Mouse (Mus musculus) cerebellum, adult 11 months (tissue): Measurements from ENCODE around the gene Zfp677.
"Not testable (repeated sequence)": the region's sequence is repeated elsewhere in the genome, so short reads cannot be mapped to it uniquely, and the experiment has no call there.

Experiments
- DNase-seq: peaks from one replicate; pipeline ENCODE4 v3.0.0; 2022

Gene Zfp677

GRCm38 (mm10) chr17:21383391-21384056 is at the start of gene Zfp677:
Zfp677 (plus strand) TSS chr17:21383748.
- peak; percentile 24 for DNase-seq

- not testable (repeated sequence) for DNase-seq
Measured at GRCm38 (mm10) chr17:21368018-21368417, 15.5 kb upstream of the Zfp677 start.

GRCm38 (mm10) chr17:21369925-21370719 is 13.4 kb upstream of the Zfp677 start:
- DNase-seq, result no peak

- no peak for DNase-seq
Measured at GRCm38 (mm10) chr17:21375311-21375710, 8.2 kb upstream of the Zfp677 start.

- no peak for DNase-seq
Measured at GRCm38 (mm10) chr17:21384057-21384411, 486 bp downstream of the Zfp677 start.

GRCm38 (mm10) chr17:21422664-21423599 is 39.4 kb downstream of the Zfp677 start, which contains the start of gene Zfp54:
Zfp54 (plus strand) TSS chr17:21423227.
- DNase-seq, result peak; percentile 19

- DNase-seq, result not testable (repeated sequence)
Measured at GRCm38 (mm10) chr17:21438806-21439400, 55.4 kb downstream of the Zfp677 start.
